Mouse (Mus musculus) C2C12 (cell line): ENCODE measurements around the gene Togaram2.

Source experiments
- CTCF ChIP-seq: IDR thresholded peaks from one replicate; pipeline ENCODE4 v1.5.1; 2011; ENCODE audit not compliant: control insufficient read depth, insufficient read depth, insufficient read length
- MYOG ChIP-seq: IDR thresholded peaks from one replicate; pipeline ENCODE4 v1.6.1; 2011; ENCODE audit not compliant: control insufficient read depth, insufficient read length; ENCODE audit errors: extremely low read depth

GRCm38 (mm10) chr17:71749616-71750168 lies 76.6 kb downstream of the Togaram2 start:
- TF ChIP-seq CTCF (no peak), MYOG (no peak)
